Mouse (Mus musculus) heart, adult 2 months (tissue): ENCODE results near the gene Ttc21a.

Experiments
- CTCF ChIP-seq: fragments of 200-600 bp; IDR thresholded peaks from 2 replicates; pipeline ENCODE4 v1.8.1; 2022; ENCODE audit warnings: antibody characterized with exemption, mild to moderate bottlenecking, moderate library complexity
- EP300 ChIP-seq: fragments of 200-500 bp; IDR thresholded peaks from 2 replicates; pipeline ENCODE4 v1.6.1; 2011; ENCODE audit warnings: low read depth, low read length, control low read depth; ENCODE audit not compliant: insufficient read depth

- TF ChIP-seq EP300 (no peak), CTCF (no peak)
These were observed 34.8 kb downstream of the Ttc21a start for GRCm38 (mm10) chr9:119972166-119972565.
